Mouse (Mus musculus): Measurements from ENCODE around the gene S100a8.

GRCm38 (mm10) chr3:90649832-90650231, 18.9 kb upstream of the S100a8 start:
- TF ChIP-seq CTCF (IDR thresholded peaks at IDR 0.05; ENCODE audit: control insufficient read depth, insufficient read depth, insufficient replicate concordance, low read depth, low read length), result no peak
- no peak for TF ChIP-seq POLR2A (IDR thresholded peaks at IDR 0.05; ENCODE audit: control insufficient read depth, low read depth, low read length)

All from testis, adult 2 months (tissue).